Mouse (Mus musculus) neural tube, postnatal 0 days (tissue): ENCODE data around the gene Dll4. TPM values are rescaled to one million over a fixed set of nuclear protein-coding genes. Genes with fewer than 3 reads are reported as not detected.

ENCODE experiments used
- polyA plus RNA-seq: library from polyadenylated mRNA; unstranded; fragments of >200 nt; fragmentation: Nextera tagmentation; extraction: Ambion mirVana; gene quantifications from 2 replicates; pipeline ENCODE4 v1.2.1, GENCODE M21; 2015

The Dll4 gene
- polyA plus RNA-seq = 1.8 and 3.0 TPM in 2 replicates

DNA sequence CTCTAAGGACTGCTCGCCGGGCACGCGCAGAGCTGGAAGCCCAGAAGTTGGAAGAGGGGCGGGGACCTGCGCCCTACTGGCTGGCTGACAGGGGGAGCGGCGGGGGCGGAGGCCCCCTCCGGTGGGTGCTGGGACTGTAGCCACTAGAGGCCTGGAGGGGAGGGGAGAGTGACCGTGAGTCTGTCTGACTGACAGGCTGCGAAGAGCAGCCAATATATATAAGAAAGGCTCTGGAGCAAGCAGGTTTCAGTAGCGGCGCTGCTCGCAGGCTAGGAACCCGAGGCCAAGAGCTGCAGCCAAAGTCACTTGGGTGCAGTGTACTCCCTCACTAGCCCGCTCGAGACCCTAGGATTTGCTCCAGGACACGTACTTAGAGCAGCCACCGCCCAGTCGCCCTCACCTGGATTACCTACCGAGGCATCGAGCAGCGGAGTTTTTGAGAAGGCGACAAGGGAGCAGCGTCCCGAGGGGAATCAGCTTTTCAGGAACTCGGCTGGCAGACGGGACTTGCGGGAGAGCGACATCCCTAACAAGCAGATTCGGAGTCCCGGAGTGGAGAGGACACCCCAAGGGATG is at the start of gene Dll4:
Dll4 (plus strand) TSS at position 217 of the 576 bp plus-strand sequence.

DNA sequence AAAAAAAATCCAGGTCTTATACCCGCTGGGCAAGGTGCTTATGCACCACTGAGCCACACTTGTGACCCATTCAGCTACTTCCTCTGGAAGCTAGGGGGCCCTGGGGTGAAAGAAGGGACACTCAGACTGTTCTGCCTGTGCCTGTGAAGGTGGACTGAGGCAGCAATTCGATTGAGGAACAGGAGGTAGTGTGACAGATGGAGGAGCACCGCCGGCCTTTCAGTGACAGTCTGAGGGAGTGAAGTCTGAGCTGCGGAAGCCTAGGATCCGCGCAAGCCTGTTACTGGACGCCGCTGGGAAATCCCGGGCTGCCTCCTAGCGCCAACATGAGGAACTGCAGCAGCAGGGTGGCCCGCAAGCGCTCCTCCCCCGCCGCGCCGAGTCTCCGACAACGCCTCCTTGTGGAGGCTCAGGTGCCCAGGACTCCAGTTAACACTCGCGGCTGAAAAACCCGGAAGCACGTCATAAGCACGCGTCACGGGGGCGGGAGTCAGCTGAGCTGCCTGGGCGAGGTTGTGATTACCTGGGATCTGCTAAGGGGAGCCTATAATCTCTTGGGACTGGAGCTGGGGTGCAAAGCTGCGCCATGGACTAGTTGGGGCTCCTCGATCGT is 37.2 kb upstream of the Dll4 start, which contains the start of gene Vps18:
Vps18 (plus strand) TSS at position 471 of the 613 bp plus-strand sequence.

DNA sequence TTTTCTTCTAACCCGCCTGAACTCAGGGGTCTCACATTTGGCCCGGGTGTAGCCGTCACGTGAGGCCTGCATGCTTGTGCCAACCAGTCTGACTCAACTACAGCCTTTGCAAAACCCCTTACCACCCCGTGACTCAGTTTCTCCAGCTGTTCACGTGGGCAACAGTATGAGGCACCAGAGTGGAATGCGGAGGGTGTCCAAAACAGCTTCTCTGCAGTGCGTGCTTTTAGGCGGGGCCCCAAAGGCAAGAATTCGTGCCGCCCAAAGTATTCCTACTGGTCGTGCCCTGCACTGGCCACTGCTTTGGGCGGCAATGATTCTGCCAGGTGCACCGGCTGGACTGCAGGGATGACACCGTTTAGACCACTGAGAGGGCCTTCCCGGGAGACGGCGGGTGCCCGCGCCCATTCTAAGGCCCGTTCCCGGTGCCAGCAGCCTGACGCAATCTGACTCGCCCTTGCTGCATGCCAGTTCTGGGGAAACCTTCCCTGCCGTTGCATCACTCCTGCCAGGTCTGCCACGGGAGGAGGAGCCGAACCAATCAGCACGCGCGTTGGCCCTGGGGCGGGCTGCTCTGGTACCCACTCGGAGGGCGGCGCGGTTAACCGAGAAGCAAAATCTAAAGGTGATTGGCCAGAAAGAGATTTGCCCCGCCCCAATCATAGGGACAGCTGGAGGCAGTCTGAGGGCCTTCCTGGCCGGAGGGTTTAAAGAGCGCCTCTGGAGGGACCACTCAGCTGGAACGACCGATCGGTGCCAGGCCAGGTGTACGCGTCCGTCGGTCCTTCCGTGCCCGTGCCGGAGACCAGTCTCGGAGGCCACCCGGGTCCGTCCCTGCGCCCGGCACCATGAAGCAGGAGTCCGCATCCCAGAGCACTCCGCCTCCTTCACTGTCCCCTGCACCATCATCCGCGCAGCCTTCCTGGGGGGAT is 25.2 kb downstream of the Dll4 start, which contains the start of gene Chac1:
Chac1 (plus strand) TSS at position 675 of the 932 bp plus-strand sequence.

Other genes starting within 250 kb of the Dll4 start
- 4.9 and 5.0 TPM in 2 replicates for gene Rad51, start 213.0 kb upstream of the Dll4 start, polyA plus RNA-seq
- 37.5 and 40.3 TPM in 2 replicates for gene Rmdn3, start 168.8 kb upstream of the Dll4 start, polyA plus RNA-seq
- 5.1 and 5.2 TPM in 2 replicates for gene Gchfr, start 158.0 kb upstream of the Dll4 start, polyA plus RNA-seq
- gene Gm14137, start 151.3 kb upstream of the Dll4 start, polyA plus RNA-seq = 0.32 and 0.74 TPM in 2 replicates
- gene Zfyve19, start 117.2 kb upstream of the Dll4 start, polyA plus RNA-seq = 50.5 and 60.4 TPM in 2 replicates
- 18.1 and 21.3 TPM in 2 replicates for gene Dnajc17, start 117.0 kb upstream of the Dll4 start, polyA plus RNA-seq
- not detected in 2 replicates for gene Ppp1r14d, start 95.9 kb upstream of the Dll4 start, polyA plus RNA-seq
- 0.68 and 0.87 TPM in 2 replicates for gene Spint1, start 88.4 kb upstream of the Dll4 start, polyA plus RNA-seq
- 48.6 and 49.2 TPM in 2 replicates for gene Rhov, start 54.5 kb upstream of the Dll4 start, polyA plus RNA-seq
- gene Vps18, start 37.0 kb upstream of the Dll4 start, polyA plus RNA-seq = 17.6 and 19.3 TPM in 2 replicates
- gene Chac1, start 25.4 kb downstream of the Dll4 start, polyA plus RNA-seq = 15.1 and 16.3 TPM in 2 replicates
- gene Ino80, start 151.9 kb downstream of the Dll4 start, polyA plus RNA-seq = 2.6 and 3.0 TPM in 2 replicates
- 0.84 and 1.8 TPM in 2 replicates for gene Exd1, start 221.8 kb downstream of the Dll4 start, polyA plus RNA-seq
- gene Chp1, start 221.9 kb downstream of the Dll4 start, polyA plus RNA-seq = 50.6 and 51.2 TPM in 2 replicates